Mouse (Mus musculus) heart, embryonic 12.5 days (tissue): Measurements from ENCODE around the gene Selenoh. TPM values are rescaled to one million over a fixed set of nuclear protein-coding genes. Genes with fewer than 3 reads are reported as not detected.
A peak's percentile ranks its signal among the peaks of the same experiment; 100 is the strongest.

Experiments
- ATAC-seq: fragments of 200-750 bp; cut with Nextera tagmentation; 2 replicates; pipeline ENCODE4 v1.8.0; 2017; ENCODE audit warnings: moderate TSS enrichment, moderate library complexity; ENCODE audit not compliant: insufficient number of reproducible peaks, low FRiP score
- H3K27ac ChIP-seq: fragments of 300-500 bp; sonication (generic); 2 replicates; pipeline ENCODE4 v1.5.1; 2016; ENCODE audit warnings: mild to moderate bottlenecking, moderate library complexity; ENCODE audit not compliant: poor library complexity, severe bottlenecking
- H3K27me3 ChIP-seq: fragments of 300-500 bp; sonication (generic); replicated peaks from 2 replicates; pipeline ENCODE4 v1.6.1; 2016; ENCODE audit warnings: mild to moderate bottlenecking, moderate library complexity
- H3K36me3 ChIP-seq: fragments of 300-500 bp; sonication (generic); 2 replicates; pipeline ENCODE4 v1.6.1; 2016; ENCODE audit warnings: mild to moderate bottlenecking, moderate library complexity
- H3K4me1 ChIP-seq: fragments of 300-500 bp; sonication (generic); replicated peaks from 2 replicates; pipeline ENCODE4 v1.6.1; 2016; ENCODE audit warnings: mild to moderate bottlenecking
- H3K4me2 ChIP-seq: fragments of 300-500 bp; sonication (generic); 2 replicates; pipeline ENCODE4 v1.6.1; 2016; ENCODE audit warnings: mild to moderate bottlenecking, moderate library complexity
- H3K4me3 ChIP-seq: fragments of 300-500 bp; sonication (generic); 2 replicates; pipeline ENCODE4 v1.5.1; 2016; ENCODE audit warnings: mild to moderate bottlenecking
- H3K9ac ChIP-seq: fragments of 300-500 bp; sonication (generic); 2 replicates; pipeline ENCODE4 v1.6.1; 2016; ENCODE audit warnings: mild to moderate bottlenecking, moderate library complexity
- H3K9me3 ChIP-seq: fragments of 300-500 bp; sonication (generic); replicated peaks from 2 replicates; pipeline ENCODE4 v1.6.1; 2016; ENCODE audit warnings: mild to moderate bottlenecking, moderate library complexity
- WGBS: fragments of 180-500 bp; shearing (Covaris S2); methylation state at CpG from one replicate; pipeline ENCODE4 v1.1.7; 2016; 5-methylcytosine and 5-hydroxymethylcytosine counted together
- polyA plus RNA-seq: library from polyadenylated mRNA; unstranded; fragments of >200 nt; fragmentation: Nextera tagmentation; extraction: Ambion mirVana; gene quantifications from 2 replicates; pipeline ENCODE4 v1.2.1, GENCODE M21; 2016

Gene Selenoh
- polyA plus RNA-seq, 1 experiment from 2014 or later: 279 TPM

GRCm38 (mm10) chr2:84627036-84627435, 43.5 kb downstream of the Selenoh start:
- H3K27ac ChIP-seq: peak overlapping the region; percentile 79
- ATAC-seq: 0 out of 2 replicates have a peak, but pooled peaks have one; percentile 39
- H3K4me2 ChIP-seq: peak overlapping the region; percentile 19; the same call in 1 of the 2 replicates
- H3K4me3 ChIP-seq: no peak overlapping the region
- H3K27me3 ChIP-seq: no peaks in the 10 kb centered on the region
- 24% methylated on average over 3 of the region's 3 CpGs for WGBS
- no peaks in the 10 kb centered on the region for H3K9me3 ChIP-seq
- H3K4me1 ChIP-seq: peaks cover 50% of the 10 kb centered on the region
- peak overlapping the region; percentile 31; the same call in 1 of the 2 replicates for H3K9ac ChIP-seq
- H3K36me3 ChIP-seq: peaks cover 34% of the 10 kb centered on the region

GRCm38 (mm10) chr2:84626366-84626975, 44.1 kb downstream of the Selenoh start:
- Histone ChIP-seq H3K4me2 (peak overlapping the region; percentile 29), H3K4me3 (no peak overlapping the region), H3K27me3 (no peaks in the 10 kb centered on the region), H3K9me3 (no peaks in the 10 kb centered on the region), H3K36me3 (peaks cover 36% of the 10 kb centered on the region), H3K4me1 (peaks cover 45% of the 10 kb centered on the region), H3K9ac (0 out of 2 replicates have a peak overlapping the region, but pooled peaks have one; percentile 31), H3K27ac (peak overlapping the region; percentile 79)
- 61% methylated on average over 7 of the region's 7 CpGs for WGBS
- no peak for ATAC-seq

GRCm38 (mm10) chr2:84624201-84624600, 46.4 kb downstream of the Selenoh start:
- 90% methylated on average over 17 of the region's 17 CpGs for WGBS
- Histone ChIP-seq H3K4me3 (no peak overlapping the region), H3K9ac (no peak overlapping the region), H3K4me1 (peaks cover 51% of the 10 kb centered on the region), H3K36me3 (peaks cover 53% of the 10 kb centered on the region), H3K4me2 (no peak overlapping the region), H3K27ac (peak overlapping the region; percentile 35; the same call in 1 of the 2 replicates), H3K27me3 (no peaks in the 10 kb centered on the region), H3K9me3 (no peaks in the 10 kb centered on the region)
- no peak for ATAC-seq

- WGBS: 79% methylated on average over 3 of the region's 3 CpGs
- Histone ChIP-seq H3K36me3 (peaks cover 54% of the 10 kb centered on the region), H3K27ac (0 out of 2 replicates have a peak overlapping the region, but pooled peaks have one; percentile 35)
Measured at GRCm38 (mm10) chr2:84623428-84624119, 47.0 kb downstream of the Selenoh start.

GRCm38 (mm10) chr2:84622668-84623067, 47.9 kb downstream of the Selenoh start:
- H3K36me3 ChIP-seq: peaks cover 55% of the 10 kb centered on the region
- 75% methylated on average over 2 of the region's 2 CpGs for WGBS
- H3K4me3 ChIP-seq: no peak overlapping the region
- ATAC-seq: no peak
- no peaks in the 10 kb centered on the region for H3K9me3 ChIP-seq
- no peak overlapping the region for H3K4me2 ChIP-seq
- peak overlapping the region; percentile 12; the same call in 1 of the 2 replicates for H3K27ac ChIP-seq
- no peak overlapping the region for H3K9ac ChIP-seq
- no peaks in the 10 kb centered on the region for H3K27me3 ChIP-seq
- peaks cover 52% of the 10 kb centered on the region for H3K4me1 ChIP-seq

More at GRCm38 (mm10) chr2:84623428-84624119, 47.0 kb downstream of the Selenoh start:
- ATAC-seq: no peak
- no peak overlapping the region for H3K9ac ChIP-seq
- H3K27me3 ChIP-seq: no peaks in the 10 kb centered on the region
- H3K9me3 ChIP-seq: no peaks in the 10 kb centered on the region
- H3K4me1 ChIP-seq: peaks cover 57% of the 10 kb centered on the region
- no peak overlapping the region for H3K4me3 ChIP-seq
- H3K4me2 ChIP-seq: no peak overlapping the region

GRCm38 (mm10) chr2:84619646-84620340, 50.8 kb downstream of the Selenoh start:
- WGBS: 91% methylated on average over 21 of the region's 21 CpGs
- Histone ChIP-seq H3K27me3 (no peaks in the 10 kb centered on the region), H3K9ac (0 out of 2 replicates have a peak overlapping the region, but pooled peaks have one; percentile 38), H3K4me3 (no peak overlapping the region), H3K36me3 (peaks cover 78% of the 10 kb centered on the region), H3K9me3 (no peaks in the 10 kb centered on the region), H3K4me2 (no peak overlapping the region), H3K4me1 (peaks cover 35% of the 10 kb centered on the region), H3K27ac (peak overlapping the region; percentile 47; the same call in 1 of the 2 replicates)
- no peak for ATAC-seq

Other genes with a start within 250 kb of the Selenoh start
- 65.1 and 69.5 TPM in 2 replicates for gene Calcrl, start 245.4 kb downstream of the Selenoh start, polyA plus RNA-seq
- gene Tfpi, start 194.0 kb downstream of the Selenoh start, polyA plus RNA-seq: 78.8 and 80.0 TPM in 2 replicates
- gene Ctnnd1, start 20.0 kb downstream of the Selenoh start, polyA plus RNA-seq: 105 and 109 TPM in 2 replicates
- 0.10 TPM in 2 replicates for gene Btbd18, start 11.7 kb downstream of the Selenoh start, polyA plus RNA-seq
- not detected in 2 replicates for gene Gm28635, start 7.3 kb upstream of the Selenoh start, polyA plus RNA-seq
- 28.8 and 30.3 TPM in 2 replicates for gene Med19, start 7.6 kb upstream of the Selenoh start, polyA plus RNA-seq
- 154 and 158 TPM in 2 replicates for gene Tmx2, start 8.4 kb upstream of the Selenoh start, polyA plus RNA-seq
- 35.4 and 38.9 TPM in 2 replicates for gene Zdhhc5, start 44.4 kb upstream of the Selenoh start, polyA plus RNA-seq
- gene Clp1, start 56.6 kb upstream of the Selenoh start, polyA plus RNA-seq: 22.7 and 23.6 TPM in 2 replicates
- gene Ypel4, start 63.3 kb upstream of the Selenoh start, polyA plus RNA-seq: 10.0 and 11.5 TPM in 2 replicates
- 8.5 and 9.2 TPM in 2 replicates for gene Gm19426, start 72.9 kb upstream of the Selenoh start, polyA plus RNA-seq
- gene Serping1, start 104.7 kb upstream of the Selenoh start, polyA plus RNA-seq: 32.2 and 32.8 TPM in 2 replicates
- gene Ube2l6, start 128.1 kb upstream of the Selenoh start, polyA plus RNA-seq: 90.0 and 95.3 TPM in 2 replicates
- 0.17 and 0.43 TPM in 2 replicates for gene Smtnl1, start 151.9 kb upstream of the Selenoh start, polyA plus RNA-seq
- 62.2 and 65.6 TPM in 2 replicates for gene Timm10, start 156.2 kb upstream of the Selenoh start, polyA plus RNA-seq
- gene Slc43a1, start 168.1 kb upstream of the Selenoh start, polyA plus RNA-seq: 21.8 and 23.0 TPM in 2 replicates
- 0.67 and 1.2 TPM in 2 replicates for gene Rtn4rl2, start 215.9 kb upstream of the Selenoh start, polyA plus RNA-seq